Mouse (Mus musculus): ENCODE results near the gene Plpp2. TPM values are rescaled to one million over a fixed set of nuclear protein-coding genes. Genes with fewer than 3 reads are reported as not detected.
A peak's percentile ranks its signal among the peaks of the same experiment; 100 is the strongest.

Gene Plpp2
- polyA plus RNA-seq, 1 experiment, result 2.6 TPM

GRCm38 (mm10) chr10:79555238-79555724 is 21.7 kb upstream of the Plpp2 start:
- 29% methylated on average over 7 of the region's 7 CpGs for WGBS
- no peaks in the 10 kb centered on the region for H3K4me1 ChIP-seq (ENCODE audit: control insufficient read depth, insufficient read depth, low read length)
- H3K4me3 ChIP-seq (replicated peaks; ENCODE audit: control insufficient read depth, low read depth, low read length), result peak overlapping the region; percentile 71
- TF ChIP-seq POLR2A (IDR thresholded peaks at IDR 0.05; ENCODE audit: borderline replicate concordance, control insufficient read depth, low read depth, low read length) (no peak), CTCF (IDR thresholded peaks at IDR 0.05; ENCODE audit: control insufficient read depth, insufficient read depth, low read length) (no peak)
- H3K27ac ChIP-seq (ENCODE audit: control insufficient read depth, insufficient read depth, low read depth, low read length, poor library complexity), result no peak overlapping the region

GRCm38 (mm10) chr10:79554330-79555237 is 21.0 kb upstream of the Plpp2 start, which contains the start of gene Mier2:
Gene Mier2, minus strand, starts transcription at chr10:79555199.
- Histone ChIP-seq H3K27ac (ENCODE audit: control insufficient read depth, insufficient read depth, low read depth, low read length, poor library complexity) (no peak within 1 kb of the TSS), H3K4me3 (replicated peaks; ENCODE audit: control insufficient read depth, low read depth, low read length) (peak within 1 kb of the TSS; percentile 71), H3K4me1 (ENCODE audit: control insufficient read depth, insufficient read depth, low read length) (no peaks in the 10 kb centered on the region)
- WGBS, result under 1% methylated on average over 107 of the region's 108 CpGs
- TF ChIP-seq CTCF (IDR thresholded peaks at IDR 0.05; ENCODE audit: control insufficient read depth, insufficient read depth, low read length) (no peak), POLR2A (IDR thresholded peaks at IDR 0.05; ENCODE audit: borderline replicate concordance, control insufficient read depth, low read depth, low read length) (no peak; the same call in 1 of the 2 replicates)

- TF ChIP-seq POLR2A (IDR thresholded peaks at IDR 0.05; ENCODE audit: borderline replicate concordance, control insufficient read depth, low read depth, low read length) (no peak), CTCF (IDR thresholded peaks at IDR 0.05; ENCODE audit: control insufficient read depth, insufficient read depth, low read length) (no peak)
- Histone ChIP-seq H3K4me1 (ENCODE audit: control insufficient read depth, insufficient read depth, low read length) (no peaks in the 10 kb centered on the region), H3K4me3 (replicated peaks; ENCODE audit: control insufficient read depth, low read depth, low read length) (no peak overlapping the region), H3K27ac (ENCODE audit: control insufficient read depth, insufficient read depth, low read depth, low read length, poor library complexity) (no peak overlapping the region)
- 61% methylated on average over 10 of the region's 10 CpGs for WGBS
Measured at GRCm38 (mm10) chr10:79553691-79554090, 20.1 kb upstream of the Plpp2 start.

- no peaks in the 10 kb centered on the region for H3K4me1 ChIP-seq (ENCODE audit: control insufficient read depth, insufficient read depth, low read length)
- H3K4me3 ChIP-seq (replicated peaks; ENCODE audit: control insufficient read depth, low read depth, low read length), result no peak overlapping the region
- H3K27ac ChIP-seq (ENCODE audit: control insufficient read depth, insufficient read depth, low read depth, low read length, poor library complexity), result no peak overlapping the region
- TF ChIP-seq CTCF (IDR thresholded peaks at IDR 0.05; ENCODE audit: control insufficient read depth, insufficient read depth, low read length) (no peak), POLR2A (IDR thresholded peaks at IDR 0.05; ENCODE audit: borderline replicate concordance, control insufficient read depth, low read depth, low read length) (no peak)
- whole genome bisulfite sequencing, result 77% methylated on average over 6 of the region's 6 CpGs
Measured at GRCm38 (mm10) chr10:79553176-79553575, 19.6 kb upstream of the Plpp2 start.

- Histone ChIP-seq H3K27ac (ENCODE audit: control insufficient read depth, insufficient read depth, low read depth, low read length, poor library complexity) (no peak overlapping the region), H3K4me3 (replicated peaks; ENCODE audit: control insufficient read depth, low read depth, low read length) (no peak overlapping the region), H3K4me1 (ENCODE audit: control insufficient read depth, insufficient read depth, low read length) (no peaks in the 10 kb centered on the region)
- 81% methylated on average over 8 of the region's 8 CpGs for WGBS
- TF ChIP-seq CTCF (IDR thresholded peaks at IDR 0.05; ENCODE audit: control insufficient read depth, insufficient read depth, low read length) (no peak), POLR2A (IDR thresholded peaks at IDR 0.05; ENCODE audit: borderline replicate concordance, control insufficient read depth, low read depth, low read length) (no peak)
Measured at GRCm38 (mm10) chr10:79552531-79552930, 18.9 kb upstream of the Plpp2 start.

GRCm38 (mm10) chr10:79550366-79550765 is 16.8 kb upstream of the Plpp2 start:
- whole genome bisulfite sequencing, result 75% methylated on average over 9 of the region's 9 CpGs
- H3K4me3 ChIP-seq (replicated peaks; ENCODE audit: control insufficient read depth, low read depth, low read length), result no peak overlapping the region
- no peaks in the 10 kb centered on the region for H3K4me1 ChIP-seq (ENCODE audit: control insufficient read depth, insufficient read depth, low read length)
- no peak overlapping the region for H3K27ac ChIP-seq (ENCODE audit: control insufficient read depth, insufficient read depth, low read depth, low read length, poor library complexity)
- TF ChIP-seq POLR2A (IDR thresholded peaks at IDR 0.05; ENCODE audit: borderline replicate concordance, control insufficient read depth, low read depth, low read length) (no peak), CTCF (IDR thresholded peaks at IDR 0.05; ENCODE audit: control insufficient read depth, insufficient read depth, low read length) (no peak)

- Histone ChIP-seq H3K4me3 (replicated peaks; ENCODE audit: control insufficient read depth, low read depth, low read length) (no peak overlapping the region), H3K4me1 (ENCODE audit: control insufficient read depth, insufficient read depth, low read length) (no peaks in the 10 kb centered on the region), H3K27ac (ENCODE audit: control insufficient read depth, insufficient read depth, low read depth, low read length, poor library complexity) (no peak overlapping the region)
- 85% methylated on average over 18 of the region's 18 CpGs for WGBS
- TF ChIP-seq POLR2A (IDR thresholded peaks at IDR 0.05; ENCODE audit: borderline replicate concordance, control insufficient read depth, low read depth, low read length), result no peak
Measured at GRCm38 (mm10) chr10:79548971-79549723, 15.6 kb upstream of the Plpp2 start.

GRCm38 (mm10) chr10:79548546-79548945 is 14.9 kb upstream of the Plpp2 start:
- Histone ChIP-seq H3K4me3 (replicated peaks; ENCODE audit: control insufficient read depth, low read depth, low read length) (no peak overlapping the region), H3K4me1 (ENCODE audit: control insufficient read depth, insufficient read depth, low read length) (no peaks in the 10 kb centered on the region), H3K27ac (ENCODE audit: control insufficient read depth, insufficient read depth, low read depth, low read length, poor library complexity) (no peak overlapping the region)
- TF ChIP-seq POLR2A (IDR thresholded peaks at IDR 0.05; ENCODE audit: borderline replicate concordance, control insufficient read depth, low read depth, low read length) (no peak), CTCF (IDR thresholded peaks at IDR 0.05; ENCODE audit: control insufficient read depth, insufficient read depth, low read length) (no peak)
- 83% methylated on average over 5 of the region's 5 CpGs for WGBS

Data from bone marrow, adult 2 months (tissue).